Mouse (Mus musculus): ENCODE measurements at regions not wholly inside any gene's neighbourhood (a gene's known extent, or its start where the extent isn't known, plus 50 kb on each side); places are given as distances from the start of the nearest gene placed in this dataset.
A peak's percentile ranks its signal among the peaks of the same experiment; 100 is the strongest.

DNA sequence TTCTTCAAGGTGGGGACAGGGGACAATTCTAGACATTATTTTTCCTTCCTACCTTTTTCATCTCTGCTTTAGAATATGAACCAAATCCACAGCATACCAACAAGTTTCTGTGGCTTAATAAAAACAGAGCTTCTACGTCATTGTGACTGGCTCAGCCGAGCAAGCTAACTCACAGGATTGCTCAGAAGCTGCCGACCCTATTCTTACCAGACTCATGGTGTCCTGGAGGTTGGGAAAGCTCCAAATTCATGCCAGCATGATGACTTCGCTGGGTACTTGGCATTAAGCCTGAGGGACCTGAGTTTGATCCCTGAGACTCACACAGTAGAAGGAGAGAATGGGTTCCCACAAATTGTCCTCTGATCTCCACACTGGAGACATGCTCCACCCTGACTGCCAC lies 253.1 kb upstream of the Tbl1xr1 start:
- TF ChIP-seq CTCF (IDR thresholded peaks at IDR 0.05; ENCODE audit: low read depth, low read length) (no peak), POLR2A (IDR thresholded peaks at IDR 0.05; ENCODE audit: extremely low read depth, insufficient read depth, low read length) (no peak)
- no peaks in the 10 kb centered on the region for H3K79me2 ChIP-seq (ENCODE audit: control insufficient read depth, insufficient read depth, low read length)
- DNase-seq (ENCODE audit: extremely low read depth, low read depth, low spot score), result no peak
- H3K4me3 ChIP-seq (ENCODE audit: insufficient read depth, low read depth, low read length), result no peak overlapping the region
- 89% methylated on average over 4 of the region's 4 CpGs for WGBS
- no peak overlapping the region for H3K9ac ChIP-seq (ENCODE audit: low read depth, low read length)
- H3K4me1 ChIP-seq (ENCODE audit: control insufficient read depth, insufficient read depth, low read length), result peaks cover 4% of the 10 kb centered on the region; the same call in 1 of the 2 replicates
- no peaks in the 10 kb centered on the region for H3K36me3 ChIP-seq (ENCODE audit: control insufficient read depth, insufficient read depth, low read length)
- H3K27me3 ChIP-seq (ENCODE audit: control insufficient read depth, insufficient read depth, low read length), result no peaks in the 10 kb centered on the region
- H3K27ac ChIP-seq (replicated peaks; ENCODE audit: insufficient read depth, low read depth, low read length), result no peak overlapping the region

DNA sequence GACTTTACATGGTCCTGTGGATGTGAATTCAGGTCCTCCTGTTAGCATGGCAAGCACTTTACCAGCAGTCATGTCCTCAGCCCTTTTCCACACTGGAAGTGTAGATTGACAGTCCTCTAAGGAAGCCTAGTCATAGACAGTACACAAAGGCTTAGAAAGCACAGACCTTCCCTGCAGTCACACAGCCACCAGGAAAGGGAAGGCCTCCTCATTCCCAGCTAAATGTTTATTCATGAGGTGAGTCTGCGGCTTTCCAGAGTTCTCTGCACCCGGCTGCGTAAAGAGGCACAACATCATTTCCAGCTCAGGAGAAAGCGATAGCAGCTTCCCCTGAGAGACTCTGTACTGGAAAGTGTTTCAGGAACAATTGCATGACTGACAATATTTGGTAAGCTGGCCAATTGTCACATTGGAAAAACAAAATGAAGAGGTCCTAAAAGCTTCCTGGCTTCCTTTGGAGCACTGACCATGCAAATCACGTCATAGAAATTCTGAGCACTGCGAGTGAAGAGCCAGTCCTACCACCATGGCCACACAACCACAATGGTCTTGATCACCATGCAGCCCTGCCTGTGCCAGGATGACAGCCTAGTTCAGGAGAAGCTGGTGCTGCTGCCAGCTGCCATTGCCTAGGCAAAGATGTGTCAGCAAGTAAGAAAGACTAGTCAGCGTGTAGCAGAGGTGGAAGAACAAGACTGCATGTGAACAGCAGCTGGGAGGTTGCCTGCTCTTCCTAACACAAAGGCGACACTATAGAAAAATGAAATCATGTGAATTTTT lies 252.2 kb upstream of the Tbl1xr1 start:
- 89% methylated on average over 8 of the region's 8 CpGs for WGBS
- Histone ChIP-seq H3K9ac (ENCODE audit: low read depth, low read length) (no peak overlapping the region), H3K27ac (replicated peaks; ENCODE audit: insufficient read depth, low read depth, low read length) (no peak overlapping the region), H3K4me3 (ENCODE audit: insufficient read depth, low read depth, low read length) (no peak overlapping the region), H3K36me3 (ENCODE audit: control insufficient read depth, insufficient read depth, low read length) (no peaks in the 10 kb centered on the region), H3K79me2 (ENCODE audit: control insufficient read depth, insufficient read depth, low read length) (no peaks in the 10 kb centered on the region), H3K4me1 (ENCODE audit: control insufficient read depth, insufficient read depth, low read length) (peaks cover 4% of the 10 kb centered on the region; the same call in 1 of the 2 replicates), H3K27me3 (ENCODE audit: control insufficient read depth, insufficient read depth, low read length) (no peaks in the 10 kb centered on the region)
- no peak for DNase-seq (ENCODE audit: extremely low read depth, low read depth, low spot score)
- TF ChIP-seq POLR2A (IDR thresholded peaks at IDR 0.05; ENCODE audit: extremely low read depth, insufficient read depth, low read length), result no peak
- TF ChIP-seq CTCF (IDR thresholded peaks at IDR 0.05; ENCODE audit: low read depth, low read length), result no peak

DNA sequence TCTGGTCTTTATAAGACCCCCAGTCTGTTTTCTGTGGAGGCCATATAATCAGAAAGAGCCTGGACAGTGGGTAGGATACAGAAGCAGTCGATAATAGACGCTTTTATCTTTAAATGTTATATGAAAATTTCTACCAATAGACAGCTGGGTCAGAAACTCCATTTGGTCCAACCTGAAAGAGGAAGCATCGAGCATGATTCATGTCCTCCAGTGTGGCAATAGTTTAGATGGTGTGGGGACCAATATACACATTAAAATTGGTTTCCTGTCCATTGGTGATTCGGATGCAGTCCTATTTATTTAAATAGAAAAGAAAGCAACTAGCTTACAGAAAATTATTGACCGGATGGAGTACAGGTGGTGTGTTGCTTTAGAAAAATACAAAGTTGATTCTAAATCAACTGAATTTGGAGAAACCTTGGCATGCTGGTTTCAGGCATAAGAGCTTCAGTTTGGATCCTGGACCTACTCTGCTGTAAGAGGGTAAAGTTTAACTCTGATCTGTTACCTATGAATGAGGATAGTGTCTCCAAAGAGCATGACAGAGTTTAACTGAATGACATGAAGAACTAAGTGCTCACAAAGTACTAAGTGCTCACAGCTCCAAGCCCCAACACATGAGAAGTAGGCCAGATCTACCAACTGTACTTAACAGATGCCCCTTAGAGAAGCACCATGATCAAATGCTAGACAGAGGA lies 251.4 kb upstream of the Tbl1xr1 start:
- Histone ChIP-seq H3K4me1 (ENCODE audit: control insufficient read depth, insufficient read depth, low read length) (peaks cover 4% of the 10 kb centered on the region; the same call in 1 of the 2 replicates), H3K4me3 (ENCODE audit: insufficient read depth, low read depth, low read length) (no peak overlapping the region), H3K27me3 (ENCODE audit: control insufficient read depth, insufficient read depth, low read length) (no peaks in the 10 kb centered on the region), H3K9ac (ENCODE audit: low read depth, low read length) (no peak overlapping the region), H3K36me3 (ENCODE audit: control insufficient read depth, insufficient read depth, low read length) (no peaks in the 10 kb centered on the region), H3K27ac (replicated peaks; ENCODE audit: insufficient read depth, low read depth, low read length) (no peak overlapping the region), H3K79me2 (ENCODE audit: control insufficient read depth, insufficient read depth, low read length) (no peaks in the 10 kb centered on the region)
- TF ChIP-seq POLR2A (IDR thresholded peaks at IDR 0.05; ENCODE audit: extremely low read depth, insufficient read depth, low read length), result no peak
- TF ChIP-seq CTCF (IDR thresholded peaks at IDR 0.05; ENCODE audit: low read depth, low read length), result no peak
- WGBS, result 84% methylated on average over 5 of the region's 5 CpGs
- peak; percentile 69 for DNase-seq (ENCODE audit: extremely low read depth, low read depth, low spot score)

GRCm38 (mm10) chr3:21827656-21828055 lies 248.8 kb upstream of the Tbl1xr1 start:
- no peak overlapping the region for H3K4me3 ChIP-seq (ENCODE audit: insufficient read depth, low read depth, low read length)
- H3K36me3 ChIP-seq (ENCODE audit: control insufficient read depth, insufficient read depth, low read length), result no peaks in the 10 kb centered on the region
- DNase-seq (ENCODE audit: extremely low read depth, low read depth, low spot score), result peak; percentile 43
- TF ChIP-seq CTCF (IDR thresholded peaks at IDR 0.05; ENCODE audit: low read depth, low read length) (no peak), POLR2A (IDR thresholded peaks at IDR 0.05; ENCODE audit: extremely low read depth, insufficient read depth, low read length) (no peak)
- no peak overlapping the region for H3K9ac ChIP-seq (ENCODE audit: low read depth, low read length)
- H3K79me2 ChIP-seq (ENCODE audit: control insufficient read depth, insufficient read depth, low read length), result no peaks in the 10 kb centered on the region
- H3K27me3 ChIP-seq (ENCODE audit: control insufficient read depth, insufficient read depth, low read length), result no peaks in the 10 kb centered on the region
- H3K4me1 ChIP-seq (ENCODE audit: control insufficient read depth, insufficient read depth, low read length), result peaks cover 4% of the 10 kb centered on the region; the same call in 1 of the 2 replicates
- H3K27ac ChIP-seq (replicated peaks; ENCODE audit: insufficient read depth, low read depth, low read length), result no peak overlapping the region

- no peak for DNase-seq (ENCODE audit: extremely low read depth, low read depth, low spot score)
- Histone ChIP-seq H3K4me3 (ENCODE audit: insufficient read depth, low read depth, low read length) (no peak overlapping the region), H3K36me3 (ENCODE audit: control insufficient read depth, insufficient read depth, low read length) (no peaks in the 10 kb centered on the region), H3K79me2 (ENCODE audit: control insufficient read depth, insufficient read depth, low read length) (no peaks in the 10 kb centered on the region), H3K27me3 (ENCODE audit: control insufficient read depth, insufficient read depth, low read length) (no peaks in the 10 kb centered on the region), H3K9ac (ENCODE audit: low read depth, low read length) (no peak overlapping the region), H3K27ac (replicated peaks; ENCODE audit: insufficient read depth, low read depth, low read length) (no peak overlapping the region), H3K4me1 (ENCODE audit: control insufficient read depth, insufficient read depth, low read length) (no peaks in the 10 kb centered on the region)
- WGBS, result 99% methylated on average over 12 of the region's 12 CpGs
- TF ChIP-seq POLR2A (IDR thresholded peaks at IDR 0.05; ENCODE audit: extremely low read depth, insufficient read depth, low read length) (no peak), CTCF (IDR thresholded peaks at IDR 0.05; ENCODE audit: low read depth, low read length) (no peak)
These were observed 243.3 kb upstream of the Tbl1xr1 start for GRCm38 (mm10) chr3:21833111-21833510.

DNA sequence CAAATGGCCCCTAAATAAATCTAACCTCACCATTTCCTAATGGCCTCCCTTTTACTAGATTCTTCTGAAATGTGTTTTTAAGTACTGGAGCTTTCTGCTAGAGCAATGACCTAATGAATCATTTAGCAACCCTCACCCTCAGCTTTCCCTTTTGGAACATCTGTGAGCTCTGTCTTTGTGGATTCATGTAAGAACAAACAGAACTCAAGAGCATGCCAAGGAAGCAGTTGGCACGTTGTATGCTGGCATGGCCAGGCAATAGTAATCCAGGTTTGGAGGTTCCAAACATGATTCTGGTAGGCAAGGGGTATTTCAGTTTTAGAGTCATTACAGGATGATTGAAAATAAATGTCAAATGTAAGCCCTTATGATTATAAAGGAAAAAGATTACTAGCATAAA lies 240.9 kb upstream of the Tbl1xr1 start:
- Histone ChIP-seq H3K27me3 (ENCODE audit: control insufficient read depth, insufficient read depth, low read length) (no peaks in the 10 kb centered on the region), H3K4me1 (ENCODE audit: control insufficient read depth, insufficient read depth, low read length) (peaks cover under 1% of the 10 kb centered on the region; the same call in 1 of the 2 replicates)

More for the DNA sequence above, 240.9 kb upstream of the Tbl1xr1 start:
- no peaks in the 10 kb centered on the region for H3K79me2 ChIP-seq (ENCODE audit: control insufficient read depth, insufficient read depth, low read length)
- no peaks in the 10 kb centered on the region for H3K36me3 ChIP-seq (ENCODE audit: control insufficient read depth, insufficient read depth, low read length)
- 23% methylated on average over 1 of the region's 1 CpGs for WGBS
- no peak overlapping the region for H3K4me3 ChIP-seq (ENCODE audit: insufficient read depth, low read depth, low read length)
- H3K9ac ChIP-seq (ENCODE audit: low read depth, low read length), result no peak overlapping the region
- H3K27ac ChIP-seq (replicated peaks; ENCODE audit: insufficient read depth, low read depth, low read length), result no peak overlapping the region
- DNase-seq (ENCODE audit: extremely low read depth, low read depth, low spot score), result peak; percentile 92
- no peak for TF ChIP-seq POLR2A (IDR thresholded peaks at IDR 0.05; ENCODE audit: extremely low read depth, insufficient read depth, low read length)
- TF ChIP-seq CTCF (IDR thresholded peaks at IDR 0.05; ENCODE audit: low read depth, low read length), result no peak
